Mouse (Mus musculus): ENCODE data around the gene Dusp14. TPM values are rescaled to one million over a fixed set of nuclear protein-coding genes. Genes with fewer than 3 reads are reported as not detected.

Gene Dusp14
- polyA plus RNA-seq, 2 experiments: 15.3 to 21.9 TPM

DNA sequence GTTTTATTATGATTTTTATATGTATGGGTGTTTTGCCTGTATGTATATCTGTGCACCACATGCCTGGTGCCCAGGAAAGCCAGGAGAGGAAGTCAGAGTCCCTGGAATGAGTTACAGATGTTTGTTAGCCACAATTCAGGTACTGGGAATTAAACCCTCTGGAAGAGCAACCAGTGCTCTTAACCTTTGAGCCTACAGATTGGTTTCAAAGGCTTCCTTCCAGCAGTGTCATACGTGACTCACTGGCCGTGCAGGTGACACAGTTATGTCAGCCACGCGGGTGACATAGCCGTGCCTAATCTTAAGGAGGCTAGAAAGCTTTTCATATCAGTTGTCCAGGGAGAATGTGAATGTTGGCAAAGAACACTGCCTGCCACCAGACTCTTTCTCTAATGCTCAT, 35.4 kb downstream of the Dusp14 start:
- no peak overlapping the region for H3K4me3 ChIP-seq (replicated peaks; ENCODE audit: low read length)
- H3K4me1 ChIP-seq (ENCODE audit: control insufficient read depth, insufficient read depth, low read length): no peaks in the 10 kb centered on the region
- no peak for TF ChIP-seq POLR2A (IDR thresholded peaks at IDR 0.05; ENCODE audit: borderline replicate concordance, extremely low read depth, insufficient read depth, insufficient read length)
- H3K9me3 ChIP-seq (ENCODE audit: control insufficient read depth, low read length): no peaks in the 10 kb centered on the region
- DNase-seq (ENCODE audit: low spot score): no peak
- H3K9ac ChIP-seq (ENCODE audit: low read depth, low read length, severe bottlenecking): no peak overlapping the region
- no peak for ATAC-seq (ENCODE audit: low FRiP score, low read depth)
- 0 out of 2 replicates have a peak, but pooled peaks cover 4% of the 10 kb centered on the region for H3K36me3 ChIP-seq (ENCODE audit: control insufficient read depth, insufficient read depth, low read length)
- no peak overlapping the region for H3K27ac ChIP-seq (replicated peaks; ENCODE audit: low read depth, low read length)
- no peaks in the 10 kb centered on the region for H3K27me3 ChIP-seq (ENCODE audit: control insufficient read depth, insufficient read depth, low read length)
- no peak overlapping the region for H3K4me2 ChIP-seq (replicated peaks; ENCODE audit: low read depth, low read length, severe bottlenecking)
- 49% methylated on average over 5 of the region's 5 CpGs for WGBS

DNA sequence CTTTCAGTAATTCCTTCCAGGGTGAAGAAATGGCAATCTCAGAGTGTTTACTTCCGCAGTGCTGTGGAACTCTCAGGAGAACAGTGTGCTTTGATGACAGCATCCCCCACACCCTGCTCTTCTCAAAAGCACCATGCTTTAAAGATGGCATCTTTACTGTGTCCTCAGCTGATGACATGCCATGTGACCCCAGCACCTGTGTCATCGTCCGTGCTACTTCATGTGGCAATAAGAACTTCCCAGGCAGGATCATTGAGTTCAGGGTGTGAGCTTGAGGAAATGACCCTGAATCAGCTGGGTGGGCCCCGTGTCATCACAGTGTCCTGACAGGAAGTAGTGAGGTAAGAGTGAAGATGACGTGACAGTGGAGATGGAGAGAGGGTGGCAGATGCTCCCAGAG, 36.5 kb downstream of the Dusp14 start:
- Histone ChIP-seq H3K4me1 (ENCODE audit: control insufficient read depth, insufficient read depth, low read length) (no peaks in the 10 kb centered on the region), H3K36me3 (ENCODE audit: control insufficient read depth, insufficient read depth, low read length) (peaks cover 10% of the 10 kb centered on the region; the same call in 1 of the 2 replicates), H3K27me3 (ENCODE audit: control insufficient read depth, insufficient read depth, low read length) (no peaks in the 10 kb centered on the region), H3K9ac (ENCODE audit: low read depth, low read length, severe bottlenecking) (no peak overlapping the region), H3K4me2 (replicated peaks; ENCODE audit: low read depth, low read length, severe bottlenecking) (no peak overlapping the region), H3K9me3 (ENCODE audit: control insufficient read depth, low read length) (no peaks in the 10 kb centered on the region), H3K27ac (replicated peaks; ENCODE audit: low read depth, low read length) (no peak overlapping the region), H3K4me3 (replicated peaks; ENCODE audit: low read length) (no peak overlapping the region)
- no peak for TF ChIP-seq POLR2A (IDR thresholded peaks at IDR 0.05; ENCODE audit: borderline replicate concordance, extremely low read depth, insufficient read depth, insufficient read length)
- DNase-seq (ENCODE audit: low spot score): no peak
- 80% methylated on average over 5 of the region's 5 CpGs for WGBS
- no peak for ATAC-seq (ENCODE audit: low FRiP score, low read depth)

- no peaks in the 10 kb centered on the region for H3K9me3 ChIP-seq (ENCODE audit: control insufficient read depth, low read length)
- no peak for ATAC-seq (ENCODE audit: low FRiP score, low read depth)
- no peak overlapping the region for H3K4me3 ChIP-seq (replicated peaks; ENCODE audit: low read length)
- H3K9ac ChIP-seq (ENCODE audit: low read depth, low read length, severe bottlenecking): no peak overlapping the region
- no peaks in the 10 kb centered on the region for H3K27me3 ChIP-seq (ENCODE audit: control insufficient read depth, insufficient read depth, low read length)
- H3K4me2 ChIP-seq (replicated peaks; ENCODE audit: low read depth, low read length, severe bottlenecking): no peak overlapping the region
- peaks cover 14% of the 10 kb centered on the region for H3K36me3 ChIP-seq (ENCODE audit: control insufficient read depth, insufficient read depth, low read length)
- H3K4me1 ChIP-seq (ENCODE audit: control insufficient read depth, insufficient read depth, low read length): no peaks in the 10 kb centered on the region
- TF ChIP-seq POLR2A (IDR thresholded peaks at IDR 0.05; ENCODE audit: borderline replicate concordance, extremely low read depth, insufficient read depth, insufficient read length): no peak
- peak; percentile 26 for DNase-seq (ENCODE audit: low spot score)
- no peak overlapping the region for H3K27ac ChIP-seq (replicated peaks; ENCODE audit: low read depth, low read length)
- 51% methylated on average over 9 of the region's 9 CpGs for WGBS
Measured at GRCm38 (mm10) chr11:84031971-84032370, 37.1 kb downstream of the Dusp14 start.

DNA sequence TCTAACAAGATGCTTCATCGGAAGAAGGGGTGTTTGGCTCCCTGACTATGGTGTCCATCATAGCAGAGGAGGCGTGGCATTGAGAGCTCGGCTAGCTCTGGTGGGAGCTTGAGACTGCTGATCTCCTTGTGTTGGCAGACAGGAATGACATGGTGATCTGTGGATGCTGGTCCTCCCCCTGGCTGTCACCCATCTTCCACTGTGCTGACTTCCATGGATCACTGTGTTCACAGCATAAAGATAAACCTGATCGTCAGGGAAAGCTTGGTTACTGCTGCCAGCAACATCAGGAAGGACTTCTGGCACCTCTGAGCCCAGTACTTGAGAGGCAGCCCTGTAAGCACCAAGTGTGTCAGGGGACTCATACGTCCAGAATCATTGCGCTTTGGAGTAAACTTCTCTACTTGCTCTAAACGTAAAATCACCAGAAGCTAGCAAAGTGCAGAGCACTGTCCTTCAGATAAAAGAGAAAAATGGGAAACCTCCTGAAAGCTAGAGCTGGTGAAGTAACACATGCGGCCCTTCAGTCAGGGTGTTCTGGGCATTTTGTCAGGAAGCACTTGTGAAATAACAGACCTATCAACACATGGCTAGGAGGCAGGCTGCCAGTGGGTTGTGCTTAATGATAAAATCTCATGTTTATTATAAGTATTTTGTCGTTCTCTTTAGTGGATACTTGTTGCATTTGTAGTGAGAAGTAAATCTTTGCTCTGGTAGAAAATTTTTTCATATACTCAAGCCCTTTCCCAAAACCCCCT, 40.6 kb downstream of the Dusp14 start:
- no peak for TF ChIP-seq POLR2A (IDR thresholded peaks at IDR 0.05; ENCODE audit: borderline replicate concordance, extremely low read depth, insufficient read depth, insufficient read length)
- Histone ChIP-seq H3K4me1 (ENCODE audit: control insufficient read depth, insufficient read depth, low read length) (no peaks in the 10 kb centered on the region), H3K27ac (replicated peaks; ENCODE audit: low read depth, low read length) (no peak overlapping the region), H3K36me3 (ENCODE audit: control insufficient read depth, insufficient read depth, low read length) (peaks cover 31% of the 10 kb centered on the region), H3K9ac (ENCODE audit: low read depth, low read length, severe bottlenecking) (no peak overlapping the region), H3K4me2 (replicated peaks; ENCODE audit: low read depth, low read length, severe bottlenecking) (no peak overlapping the region), H3K9me3 (ENCODE audit: control insufficient read depth, low read length) (no peaks in the 10 kb centered on the region), H3K4me3 (replicated peaks; ENCODE audit: low read length) (no peak overlapping the region), H3K27me3 (ENCODE audit: control insufficient read depth, insufficient read depth, low read length) (no peaks in the 10 kb centered on the region)
- WGBS: 75% methylated on average over 9 of the region's 9 CpGs
- ATAC-seq (ENCODE audit: low FRiP score, low read depth): no peak
- no peak for DNase-seq (ENCODE audit: low spot score)

GRCm38 (mm10) chr11:84027231-84027630, 41.8 kb downstream of the Dusp14 start:
- ATAC-seq (ENCODE audit: low FRiP score, low read depth): no peak

More at GRCm38 (mm10) chr11:84027231-84027630, 41.8 kb downstream of the Dusp14 start:
- TF ChIP-seq POLR2A (IDR thresholded peaks at IDR 0.05; ENCODE audit: borderline replicate concordance, extremely low read depth, insufficient read depth, insufficient read length): no peak
- Histone ChIP-seq H3K9ac (ENCODE audit: low read depth, low read length, severe bottlenecking) (no peak overlapping the region), H3K4me1 (ENCODE audit: control insufficient read depth, insufficient read depth, low read length) (no peaks in the 10 kb centered on the region), H3K4me3 (replicated peaks; ENCODE audit: low read length) (no peak overlapping the region), H3K36me3 (ENCODE audit: control insufficient read depth, insufficient read depth, low read length) (peaks cover 31% of the 10 kb centered on the region), H3K27me3 (ENCODE audit: control insufficient read depth, insufficient read depth, low read length) (no peaks in the 10 kb centered on the region), H3K9me3 (ENCODE audit: control insufficient read depth, low read length) (no peaks in the 10 kb centered on the region), H3K27ac (replicated peaks; ENCODE audit: low read depth, low read length) (no peak overlapping the region), H3K4me2 (replicated peaks; ENCODE audit: low read depth, low read length, severe bottlenecking) (no peak overlapping the region)
- 91% methylated on average over 5 of the region's 5 CpGs for WGBS
- DNase-seq (ENCODE audit: low spot score): no peak
